Mouse (Mus musculus): ENCODE measurements at regions not wholly inside any gene's neighbourhood (a gene's known extent, or its start where the extent isn't known, plus 50 kb on each side); places are given as distances from the start of the nearest gene placed in this dataset.

DNA sequence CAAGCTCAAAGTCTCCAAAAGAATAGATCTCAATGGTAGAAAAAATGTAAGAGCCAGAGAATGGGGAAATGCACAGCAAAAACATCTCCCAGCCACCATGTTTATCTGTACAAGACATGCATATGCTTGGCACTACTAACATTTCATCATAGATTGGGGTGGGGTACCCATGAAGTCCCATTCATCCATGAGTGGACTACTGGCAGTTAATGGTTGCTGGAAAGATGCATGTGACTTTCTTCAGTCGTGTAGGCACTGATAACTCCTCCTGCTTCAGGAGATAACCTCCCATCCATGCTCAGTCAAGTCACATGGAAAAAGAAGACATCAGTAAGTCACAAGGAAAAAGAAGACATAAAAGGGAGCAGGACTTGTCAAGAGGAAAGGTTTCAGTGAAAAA lies 65.3 kb downstream of the Lpar4 start:
- no peak for DNase-seq (ENCODE audit: low spot score)

- no peak for DNase-seq (ENCODE audit: low spot score)
Measured at GRCm38 (mm10) chrX:106986794-106987193, 66.4 kb downstream of the Lpar4 start.

- no peak for DNase-seq (ENCODE audit: low spot score)
Measured at GRCm38 (mm10) chrX:106987779-106988178, 67.4 kb downstream of the Lpar4 start.

DNA sequence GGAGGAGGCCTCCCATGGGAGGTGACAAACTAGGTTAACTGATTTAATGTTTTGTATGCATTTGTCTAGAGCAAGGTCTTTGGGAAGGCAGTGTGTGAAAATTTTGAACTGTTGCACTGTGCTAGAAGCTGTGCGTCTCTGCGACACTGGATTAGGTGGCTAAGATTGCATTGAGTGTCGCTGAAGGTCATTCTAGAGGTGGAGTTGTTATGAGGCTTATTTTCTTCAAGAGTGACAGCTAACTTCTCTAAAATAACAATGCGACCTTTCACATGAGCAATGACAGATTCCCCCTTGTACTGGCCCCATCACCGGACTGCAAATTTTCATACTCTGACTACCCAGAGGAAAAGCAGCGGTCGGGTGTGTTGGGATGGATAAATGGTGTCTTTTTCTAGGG lies 83.8 kb upstream of the P2ry10 start:
- DNase-seq (ENCODE audit: low spot score), result no peak

GRCm38 (mm10) chrX:107008968-107009367 lies 79.3 kb upstream of the P2ry10 start:
- peak; percentile 7 for DNase-seq (ENCODE audit: low spot score)

GRCm38 (mm10) chrX:107012615-107013014 lies 75.7 kb upstream of the P2ry10 start:
- no peak for DNase-seq (ENCODE audit: low spot score)

- DNase-seq (ENCODE audit: low spot score), result no peak
Measured at GRCm38 (mm10) chrX:107015335-107015734, 73.0 kb upstream of the P2ry10 start.

DNA sequence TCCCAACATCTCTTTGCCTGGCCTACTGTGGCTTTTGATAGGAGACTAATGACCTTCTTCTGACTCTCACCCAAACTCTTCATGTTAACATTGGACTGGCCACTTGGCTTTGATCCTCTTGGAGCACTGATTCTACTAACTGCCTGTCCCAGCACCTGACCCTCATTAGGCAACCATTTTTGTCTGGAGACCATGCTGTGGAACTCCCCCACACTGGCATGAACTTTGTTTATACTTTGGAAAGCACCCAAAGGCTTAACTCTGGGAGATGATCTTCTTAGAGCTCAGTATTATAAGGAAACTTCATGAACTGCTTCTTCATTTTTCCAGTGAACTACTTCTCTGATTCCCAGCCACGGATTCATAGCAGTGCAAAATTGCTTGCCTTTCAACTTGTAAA lies 56.6 kb upstream of the P2ry10 start:
- DNase-seq (ENCODE audit: low spot score), result no peak

DNA sequence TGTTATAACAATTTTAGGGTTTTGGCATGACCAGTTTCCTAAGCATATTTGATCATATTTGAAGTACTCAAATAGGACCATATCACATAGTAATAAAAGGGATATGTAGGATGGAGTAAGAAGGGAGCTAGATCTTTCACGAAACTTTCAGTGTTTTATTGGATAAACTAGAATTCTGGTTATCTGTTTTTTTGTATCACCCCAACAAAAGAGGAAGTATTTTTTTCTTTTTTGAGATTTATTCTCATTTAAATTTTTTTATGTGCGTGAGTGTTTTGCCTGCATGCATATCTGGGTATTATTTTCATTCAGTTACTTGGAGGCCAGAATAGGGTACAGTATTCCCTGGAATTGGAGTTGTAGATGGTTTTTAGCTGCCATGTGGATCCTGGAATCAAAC lies 50.3 kb upstream of the P2ry10 start:
- no peak for DNase-seq (ENCODE audit: low spot score)
